24 mouse cellular contexts compared by ENCODE assay signal in the genomic region with DNA sequence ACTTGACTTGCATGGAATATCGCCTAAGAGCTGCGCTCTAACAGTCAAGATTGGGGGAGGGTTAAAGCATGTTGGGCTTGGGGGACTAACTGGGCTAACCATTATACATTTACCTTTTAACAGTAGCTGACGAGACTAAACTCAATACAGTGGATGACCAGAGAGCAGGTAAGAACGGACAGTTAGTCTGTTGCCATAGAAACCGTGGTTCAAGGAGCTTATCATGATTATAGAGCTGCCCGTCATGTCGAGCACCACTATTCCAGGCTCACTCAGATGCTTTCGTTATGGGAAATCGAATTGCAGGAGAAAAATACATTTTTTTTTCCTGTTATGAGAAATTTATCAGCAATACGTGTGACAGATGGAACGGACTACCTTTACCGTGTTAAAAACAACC.
DNase-seq lines count a peak whose midpoint lies in the region; ATAC-seq lines count a peak whose summit lies in the region.
"Had no signal": no experiment of that assay in that cellular context is flagged by ENCODE, and none has a peak within 500 bp of the region (broad histone marks: within the 10 kb centered on the region; RNA-seq: fewer than 3 reads in every experiment).

No protein-coding gene starts in this region.

- H3K4me2 ChIP-seq in neural tube, embryonic 13.5 days, result no peak overlapping the region
- H3K4me2 ChIP-seq in midbrain, embryonic 13.5 days (replicated peaks), result no peak overlapping the region
- H3K4me2 ChIP-seq: intestine, embryonic 15.5 days; liver, embryonic 15.5 days had no signal

- H3K27me3 ChIP-seq in heart, embryonic 10.5 days (ENCODE audit: insufficient read depth, poor library complexity, severe bottlenecking), result no peaks in the 10 kb centered on the region
- no peaks in the 10 kb centered on the region for H3K27me3 ChIP-seq in neural tube, embryonic 13.5 days
- H3K27me3 ChIP-seq in midbrain, embryonic 13.5 days, result no peaks in the 10 kb centered on the region
- H3K27me3 ChIP-seq: CH12.LX; intestine, embryonic 15.5 days; liver, embryonic 15.5 days; Patski had no signal

- ATAC-seq in neural tube, embryonic 13.5 days (ENCODE audit: low read depth), result peak; percentile 19; the same call in 1 of the 2 replicates
- ATAC-seq in midbrain, embryonic 13.5 days, result peak; percentile 76
- ATAC-seq: intestine, embryonic 15.5 days; Patski had no signal

- no peaks in the 10 kb centered on the region for H3K4me1 ChIP-seq in heart, embryonic 10.5 days
- H3K4me1 ChIP-seq in neural tube, embryonic 13.5 days (replicated peaks), result peaks cover 17% of the 10 kb centered on the region
- H3K4me1 ChIP-seq in midbrain, embryonic 13.5 days (replicated peaks), result peaks cover 11% of the 10 kb centered on the region
- H3K4me1 ChIP-seq: intestine, embryonic 15.5 days; liver, embryonic 15.5 days had no signal

- peak; percentile 72 for DNase-seq in heart, adult 11 months
- no peak for DNase-seq in heart, embryonic 10.5 days (ENCODE audit: low spot score)
- no peak for DNase-seq in neural tube, embryonic 10.5 days (ENCODE audit: extremely low spot score, low spot score)
- no peak for DNase-seq in cerebellum, postnatal 10 days
- DNase-seq in lung, adult 18-20 months, result no peak
- DNase-seq: adrenal gland, postnatal 36 days; cerebellum, adult 11 months; cerebellum, adult 9-11 months; heart, postnatal 4 days; kidney, adult 8-10 months; kidney, postnatal 10 days; liver; lung, postnatal 4 days; thymus, adult 2 months; thymus, postnatal 4 days had no signal

- H3K36me3 ChIP-seq in heart, embryonic 10.5 days, result peaks cover 16% of the 10 kb centered on the region
- peaks cover 3% of the 10 kb centered on the region; the same call in 1 of the 2 replicates for H3K36me3 ChIP-seq in neural tube, embryonic 13.5 days
- H3K36me3 ChIP-seq in midbrain, embryonic 13.5 days, result peaks cover 7% of the 10 kb centered on the region
- H3K36me3 ChIP-seq: G1E; intestine, embryonic 15.5 days; liver, embryonic 15.5 days had no signal

- no peaks in the 10 kb centered on the region for H3K9me3 ChIP-seq in heart, embryonic 10.5 days
- H3K9me3 ChIP-seq in neural tube, embryonic 13.5 days, result no peaks in the 10 kb centered on the region
- H3K9me3 ChIP-seq in midbrain, embryonic 13.5 days, result no peaks in the 10 kb centered on the region
- H3K9me3 ChIP-seq: intestine, embryonic 15.5 days; limb, embryonic 10.5 days; liver, embryonic 15.5 days had no signal

- WGBS in heart, embryonic 10.5 days, result 88% methylated on average over 12 of the region's 12 CpGs
- 70% methylated on average over 12 of the region's 12 CpGs for WGBS in neural tube, embryonic 13.5 days
- 62% methylated on average over 12 of the region's 12 CpGs for WGBS in midbrain, embryonic 13.5 days

- no peak overlapping the region for H3K4me3 ChIP-seq in heart, embryonic 10.5 days
- H3K4me3 ChIP-seq in neural tube, embryonic 13.5 days, result no peak overlapping the region
- no peak overlapping the region for H3K4me3 ChIP-seq in midbrain, embryonic 13.5 days (replicated peaks)
- H3K4me3 ChIP-seq: intestine, embryonic 15.5 days; limb, embryonic 10.5 days; liver, embryonic 15.5 days had no signal

- H3K9ac ChIP-seq in neural tube, embryonic 13.5 days, result no peak overlapping the region
- H3K9ac ChIP-seq in midbrain, embryonic 13.5 days (replicated peaks), result no peak overlapping the region
- H3K9ac ChIP-seq: intestine, embryonic 15.5 days; liver, embryonic 15.5 days had no signal

- no peak overlapping the region for H3K27ac ChIP-seq in heart, embryonic 10.5 days
- H3K27ac ChIP-seq in neural tube, embryonic 13.5 days (replicated peaks), result peak overlapping the region; percentile 42; the same call in 1 of the 2 replicates
- peak overlapping the region; percentile 37 for H3K27ac ChIP-seq in midbrain, embryonic 13.5 days
- H3K27ac ChIP-seq: intestine, embryonic 15.5 days; limb, embryonic 10.5 days; liver, embryonic 15.5 days; stomach, postnatal 0 days had no signal
